Mouse (Mus musculus) spleen, postnatal 4 days (tissue): ENCODE results near the gene Fgfr2.
A peak's percentile ranks its signal among the peaks of the same experiment; 100 is the strongest.

ENCODE experiments used
- DNase-seq, 2 experiments: peaks; one replicate each; pipeline ENCODE4 v3.0.0; 2022; ENCODE audit warnings: low spot score in 2 of 2

Gene Fgfr2

GRCm38 (mm10) chr7:130573746-130574145 is 2549.4 kb downstream of the Fgfr2 start:
- no peak for DNase-seq

- no peak for DNase-seq
Observed at GRCm38 (mm10) chr7:130572821-130573220, 2550.3 kb downstream of the Fgfr2 start, which contains the start of gene Nsmce4a. Gene Nsmce4a, minus strand, starts transcription at chr7:130573118.

GRCm38 (mm10) chr7:130570472-130570871 is 2552.7 kb downstream of the Fgfr2 start:
- DNase-seq, result no peak

- no peak for DNase-seq
Observed at GRCm38 (mm10) chr7:130568783-130569436, 2554.2 kb downstream of the Fgfr2 start.

- no peak for DNase-seq
Observed at GRCm38 (mm10) chr7:130564596-130564995, 2558.6 kb downstream of the Fgfr2 start.

GRCm38 (mm10) chr7:130563880-130564279 is 2559.3 kb downstream of the Fgfr2 start:
- no peak for DNase-seq

DNA sequence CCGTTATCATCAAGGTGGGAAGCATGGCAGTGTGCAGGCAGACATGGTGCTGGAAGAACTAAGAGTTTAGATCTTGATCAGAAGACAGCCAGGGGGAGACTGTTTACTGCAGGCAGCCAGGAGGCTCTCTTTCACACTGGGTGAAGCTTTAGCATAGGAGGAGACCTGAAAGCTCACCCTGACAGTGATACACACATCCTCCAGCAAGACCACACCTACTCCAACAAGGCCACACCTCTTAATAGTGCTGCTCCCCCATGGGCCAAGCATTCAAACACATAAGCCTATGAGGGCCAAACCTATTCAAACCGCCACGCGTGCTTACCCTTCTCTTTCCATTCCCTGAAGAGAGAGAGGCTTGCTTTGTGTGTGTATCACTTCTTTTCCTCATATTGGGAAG is 2559.9 kb downstream of the Fgfr2 start:
- no peak for DNase-seq

GRCm38 (mm10) chr7:130560933-130561332 is 2562.2 kb downstream of the Fgfr2 start:
- DNase-seq, result no peak

DNA sequence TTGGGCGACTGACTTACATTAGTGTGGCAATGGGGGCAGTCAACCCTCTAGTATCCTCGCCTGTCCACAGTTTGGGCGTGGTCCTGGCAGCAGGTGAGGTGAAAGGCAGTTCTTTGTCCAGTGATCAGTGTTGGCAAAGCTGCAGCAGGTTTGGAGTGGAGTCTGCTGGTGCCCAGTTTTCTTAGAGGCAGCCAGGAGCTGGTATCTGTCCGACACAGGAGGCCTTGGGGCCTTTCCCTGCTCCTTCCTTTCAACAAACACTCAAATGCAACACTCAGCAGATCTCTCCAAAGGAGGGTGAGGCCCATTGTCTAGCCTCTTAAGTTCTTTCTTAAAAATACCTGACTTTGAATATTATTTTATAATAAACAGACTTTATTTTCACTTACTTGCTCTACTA is 2564.6 kb downstream of the Fgfr2 start:
- no peak for DNase-seq

GRCm38 (mm10) chr7:130555597-130555996 is 2567.6 kb downstream of the Fgfr2 start:
- no peak for DNase-seq

DNA sequence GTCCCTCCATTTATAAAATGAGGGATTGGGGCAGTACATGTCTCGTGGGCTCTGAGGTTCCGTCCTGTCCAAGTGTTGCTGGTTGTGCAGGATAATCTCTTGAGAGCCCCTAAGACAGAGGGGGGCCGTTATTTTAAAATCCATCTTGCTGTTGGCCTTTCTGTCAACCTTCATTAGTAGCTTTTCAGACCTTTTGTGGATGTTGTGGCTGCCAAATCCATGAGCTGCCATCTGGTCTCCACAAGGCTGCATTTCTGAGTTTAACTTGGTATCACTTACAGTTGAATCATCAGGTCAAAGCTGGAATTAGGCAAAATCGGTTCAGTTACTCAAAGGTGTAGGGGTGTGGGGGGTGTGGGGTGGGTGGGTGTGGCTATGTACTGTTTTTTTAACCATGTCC is 2569.8 kb downstream of the Fgfr2 start:
- no peak for DNase-seq

DNA sequence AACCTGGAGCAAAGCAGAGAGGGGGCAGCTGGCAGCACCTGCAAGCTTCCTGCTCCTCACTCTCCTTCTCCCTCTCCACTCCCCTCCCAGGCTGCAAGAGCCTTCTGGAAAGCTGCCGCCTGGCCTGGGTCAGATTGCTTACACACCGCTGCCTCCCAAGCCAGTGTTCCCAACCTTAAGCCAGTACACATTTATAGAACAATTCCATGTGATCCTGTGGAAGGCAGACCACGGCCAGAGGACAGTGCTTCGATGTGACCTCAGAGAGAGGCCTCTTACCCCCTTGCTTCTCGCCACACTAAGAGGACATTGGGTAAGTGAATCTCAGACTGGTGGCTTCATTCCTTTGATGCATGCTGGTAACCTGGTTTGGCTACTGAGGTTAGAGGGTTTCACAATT is 2570.4 kb downstream of the Fgfr2 start:
- DNase-seq, result no peak

- no peak for DNase-seq
Observed at GRCm38 (mm10) chr7:130547635-130548175, 2575.4 kb downstream of the Fgfr2 start.

DNA sequence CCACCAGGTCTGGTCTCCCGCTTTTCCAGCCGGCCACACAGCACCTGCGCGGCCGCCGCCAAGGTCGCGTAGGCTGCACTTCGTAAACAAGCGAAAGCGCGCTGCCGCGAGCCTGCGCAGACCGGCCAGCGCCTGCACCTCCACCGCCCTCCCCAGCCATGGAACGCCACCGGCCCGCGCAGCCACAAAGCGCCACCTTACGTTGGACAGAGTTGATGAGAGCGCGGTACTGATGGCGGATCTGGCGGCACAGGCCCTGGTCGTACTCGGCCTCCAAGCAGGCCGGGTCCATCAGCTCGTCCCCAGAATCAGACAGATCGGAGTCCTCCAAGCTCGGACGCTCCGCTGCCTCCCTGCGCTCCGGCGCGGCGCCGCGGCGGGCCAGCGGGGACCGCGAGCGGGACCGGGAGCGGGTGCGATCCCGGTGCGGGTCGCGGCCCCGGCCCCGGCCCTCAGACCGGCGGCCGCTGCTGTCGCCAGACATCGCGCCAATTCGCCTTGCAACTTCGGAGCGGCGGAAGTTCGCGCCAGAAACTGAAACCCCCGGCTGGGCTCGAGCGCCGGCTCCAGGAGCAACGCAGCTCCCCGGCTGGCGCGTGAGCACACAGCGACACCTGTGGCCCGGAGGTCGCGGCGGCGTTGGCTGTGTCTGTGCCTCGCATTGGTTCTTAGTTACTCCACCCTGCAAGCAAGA is 2576.2 kb downstream of the Fgfr2 start:
- DNase-seq, result peak; percentile 92 to 97

DNA sequence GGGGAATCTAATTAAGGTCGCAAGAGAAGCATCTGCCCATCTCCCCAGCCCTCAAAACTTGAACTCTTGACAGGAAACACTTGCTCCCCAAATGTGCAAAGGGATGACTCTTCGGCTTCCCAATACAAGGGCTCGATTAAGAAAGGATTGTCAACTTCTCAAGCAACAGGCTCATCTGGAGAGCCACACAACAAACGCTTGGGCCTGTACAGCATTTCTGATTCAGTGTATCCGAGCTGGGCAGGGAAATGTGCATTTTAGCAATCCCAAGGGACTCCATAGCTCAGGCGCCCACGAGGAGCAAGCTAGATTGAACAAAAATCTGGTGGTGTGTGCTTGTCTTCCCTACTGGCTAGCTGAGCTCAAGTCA is 2576.7 kb downstream of the Fgfr2 start:
- no peak for DNase-seq

GRCm38 (mm10) chr7:130545893-130546292 is 2577.3 kb downstream of the Fgfr2 start:
- no peak for DNase-seq

GRCm38 (mm10) chr7:130545401-130545800 is 2577.7 kb downstream of the Fgfr2 start:
- DNase-seq, result no peak

GRCm38 (mm10) chr7:130543181-130543580 is 2580.0 kb downstream of the Fgfr2 start:
- DNase-seq, result no peak

- DNase-seq, result no peak
Observed at GRCm38 (mm10) chr7:130540176-130540575, 2583.0 kb downstream of the Fgfr2 start.

DNA sequence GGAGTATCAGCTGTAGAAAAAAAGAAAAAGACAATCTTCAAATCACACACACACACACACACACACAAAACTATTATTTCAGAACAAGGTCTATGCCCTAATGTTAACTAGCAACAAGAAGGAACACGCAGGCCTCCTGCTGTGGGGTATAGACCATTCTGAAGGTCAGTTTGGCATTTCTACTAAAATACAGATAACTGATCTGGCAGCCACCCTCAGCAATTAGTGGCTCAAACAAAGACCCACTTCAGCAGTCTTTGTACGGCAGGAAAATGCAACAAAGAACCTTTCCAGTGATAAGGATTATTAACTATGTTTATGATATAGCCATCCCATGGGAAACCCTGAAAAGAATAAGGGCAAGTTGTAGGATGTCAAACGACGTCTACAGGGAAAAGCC is 2586.1 kb downstream of the Fgfr2 start:
- DNase-seq, result no peak

GRCm38 (mm10) chr7:130535174-130535573 is 2588.0 kb downstream of the Fgfr2 start:
- no peak for DNase-seq

DNA sequence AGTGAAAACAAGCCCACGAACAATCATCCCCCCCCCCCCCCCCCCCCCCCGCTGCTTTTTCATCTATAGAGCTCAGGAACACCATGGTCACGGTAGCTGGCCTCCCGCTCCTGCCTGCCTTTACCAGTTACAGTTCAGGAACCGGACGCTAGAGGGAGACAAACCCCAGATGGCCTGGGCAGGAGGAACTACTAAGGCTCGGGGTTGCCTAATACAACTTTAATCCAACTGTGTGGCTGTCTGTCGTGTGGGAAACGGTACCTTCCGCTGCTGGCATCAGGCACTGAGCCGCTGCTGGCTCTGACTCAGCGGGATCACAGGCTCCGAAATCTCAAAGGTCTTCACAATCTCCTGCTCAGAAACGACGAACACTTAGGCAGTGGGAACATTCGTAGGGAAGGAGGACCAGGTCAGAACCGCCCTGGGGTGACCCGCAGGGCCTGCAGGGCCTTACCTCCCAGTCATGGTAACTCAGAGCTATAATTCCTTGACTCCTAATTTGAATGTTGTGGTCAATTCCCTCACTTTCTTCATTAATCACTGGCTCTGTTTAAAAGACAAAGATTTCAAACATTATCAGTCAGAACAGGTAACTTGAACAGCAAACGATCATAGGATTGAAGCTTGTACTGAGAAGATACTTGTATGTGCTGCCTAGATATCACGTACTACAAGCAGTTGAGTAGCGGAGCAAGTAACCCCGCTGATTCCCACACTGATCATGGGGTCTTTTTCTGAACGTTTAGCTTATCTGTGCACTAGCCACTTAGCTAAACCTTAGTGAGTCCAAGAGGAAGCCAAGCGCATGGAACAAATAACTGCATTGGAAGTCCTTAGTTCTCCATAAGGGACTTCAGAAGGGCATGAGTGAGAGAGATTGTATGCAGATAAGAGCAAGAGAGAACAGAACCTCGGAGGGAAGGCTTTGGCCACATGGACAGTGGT is 2589.6 kb downstream of the Fgfr2 start:
- DNase-seq, result peak; percentile 86 to 95
